Mouse (Mus musculus) testis, adult 2 months (tissue): Measurements from ENCODE around the gene Slc41a1.

Source experiments
- CTCF ChIP-seq: fragments of 200-500 bp; IDR thresholded peaks from 2 replicates; pipeline ENCODE4 v1.5.1; 2012; ENCODE audit warnings: low read depth, mild to moderate bottlenecking, inconsistent platforms, low read length, moderate library complexity; ENCODE audit not compliant: control insufficient read depth, insufficient read depth, insufficient replicate concordance
- POLR2A ChIP-seq: fragments of 200-500 bp; IDR thresholded peaks from 2 replicates; pipeline ENCODE4 v1.6.1; 2012; ENCODE audit warnings: low read depth, mild to moderate bottlenecking, inconsistent platforms, low read length, moderate library complexity; ENCODE audit not compliant: control insufficient read depth

DNA sequence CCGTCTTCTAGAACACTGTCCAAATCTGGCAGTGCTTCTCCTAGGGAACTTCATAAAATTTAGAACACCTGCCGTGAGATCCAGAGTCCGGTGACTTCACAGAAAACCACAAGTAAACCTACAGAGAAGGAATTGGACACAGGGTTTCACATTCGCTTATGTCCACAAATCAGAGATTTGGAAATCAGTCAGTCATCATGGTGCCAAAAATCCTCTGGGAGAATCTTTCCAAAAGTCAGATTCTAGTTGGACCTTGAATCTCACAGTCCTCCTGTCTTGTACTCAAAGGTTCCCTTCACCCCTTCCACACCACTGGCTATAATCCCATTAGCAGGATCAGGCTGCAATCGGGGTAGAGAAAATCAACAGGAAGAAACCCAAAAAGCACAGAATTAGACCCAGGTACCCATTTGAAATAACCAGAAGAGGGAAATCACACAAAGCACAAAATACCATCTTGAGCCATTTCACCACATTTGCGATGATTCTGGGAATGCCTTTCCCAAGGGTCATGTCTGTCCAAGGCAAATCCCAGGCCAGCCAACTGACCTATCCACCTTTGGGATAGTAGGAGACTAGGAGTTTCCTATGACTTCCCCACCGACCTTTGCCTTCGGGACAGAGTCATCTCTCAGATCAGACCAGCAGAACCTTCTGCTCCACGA, 14.5 kb upstream of the Slc41a1 start:
- TF ChIP-seq CTCF, result no peak
- TF ChIP-seq POLR2A, result no peak
